Mouse (Mus musculus): ENCODE measurements around the gene Man1c1. TPM values are rescaled to one million over a fixed set of nuclear protein-coding genes. Genes with fewer than 3 reads are reported as not detected.

Man1c1 gene
- total RNA-seq, 2 experiments from 2014 or later, result 21.6 to 23.8 TPM

DNA sequence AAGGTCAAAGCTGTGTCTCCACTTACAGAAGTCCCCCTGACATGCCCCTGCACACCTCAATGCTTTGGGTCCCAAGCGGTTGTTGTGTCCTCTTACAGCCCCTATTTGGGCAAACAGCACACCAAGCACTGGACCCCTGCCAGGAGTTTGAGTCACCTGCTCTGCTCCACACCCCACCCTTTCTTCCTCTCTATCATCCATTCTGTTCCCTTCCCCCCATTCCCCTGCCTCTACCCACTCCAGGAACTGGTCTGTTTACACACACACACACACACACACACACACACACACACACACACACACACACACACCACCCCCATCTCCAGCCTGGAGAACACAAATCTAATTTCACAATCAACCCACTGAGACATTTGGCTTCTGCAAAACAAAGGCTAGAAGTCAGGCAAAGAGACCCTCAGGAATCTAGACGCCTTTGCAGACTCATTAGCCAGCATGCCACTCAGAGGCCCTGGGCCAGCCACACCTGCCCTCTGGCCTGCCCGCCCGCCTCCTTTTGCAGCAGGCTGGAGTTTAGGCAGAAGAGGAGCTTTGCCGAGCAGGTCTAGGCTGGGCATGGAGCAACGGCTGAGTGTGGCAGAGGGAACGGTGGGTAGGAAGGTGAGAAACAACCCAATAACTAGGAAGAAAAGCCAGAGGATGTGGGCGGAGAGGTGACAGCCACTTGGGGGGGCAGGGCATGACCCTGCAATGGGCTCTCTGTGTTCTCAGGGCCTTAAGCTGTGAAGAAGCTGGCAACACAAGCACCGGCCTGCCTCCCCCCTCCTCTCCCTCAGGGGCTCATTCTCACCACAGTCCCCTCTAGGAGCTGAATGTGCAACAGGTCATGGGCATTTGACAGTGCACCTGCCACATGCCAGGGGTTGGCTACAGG lies 157.0 kb downstream of the Man1c1 start:
- no peak for DNase-seq

DNA sequence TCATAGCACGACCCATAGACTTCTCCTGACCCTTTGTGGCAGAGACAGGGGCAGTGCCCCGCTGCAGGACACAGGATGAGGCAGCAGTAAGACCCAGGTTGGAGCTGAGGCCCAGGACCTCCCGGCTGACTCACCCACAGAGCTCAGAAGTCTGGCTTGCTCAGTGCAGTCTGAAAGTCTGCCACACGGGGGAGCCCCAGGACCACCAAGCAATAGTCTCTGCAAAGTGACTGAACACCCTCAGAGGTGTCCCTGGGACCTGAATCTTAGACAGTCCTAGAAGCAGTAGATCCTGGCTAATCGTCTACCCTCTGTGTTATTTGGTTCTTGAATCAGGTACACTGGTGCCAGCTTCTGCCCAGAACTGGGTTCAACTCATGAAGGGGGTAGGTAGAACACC lies 160.8 kb downstream of the Man1c1 start:
- DNase-seq, result peak; percentile 90 to 93

DNA sequence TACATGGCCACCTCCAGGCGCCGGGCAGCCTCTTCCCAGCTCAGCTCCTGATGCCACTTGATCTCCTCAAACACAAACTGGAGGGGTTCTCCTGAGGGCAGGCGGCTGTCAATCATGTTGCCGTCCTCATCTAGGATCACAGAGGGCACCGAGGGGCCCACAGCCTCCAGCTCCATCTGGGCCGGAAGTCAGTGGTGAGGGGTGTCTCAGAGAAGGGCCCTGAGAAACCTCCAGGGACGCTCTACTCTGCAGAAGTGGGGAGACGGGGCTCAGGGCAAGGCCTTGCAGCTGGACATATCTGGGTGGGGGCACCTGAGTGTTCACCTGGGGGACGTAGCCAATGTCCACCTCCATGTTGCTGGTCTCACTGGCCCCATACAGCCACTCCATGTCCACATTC lies 161.4 kb downstream of the Man1c1 start:
- no peak for DNase-seq

DNA sequence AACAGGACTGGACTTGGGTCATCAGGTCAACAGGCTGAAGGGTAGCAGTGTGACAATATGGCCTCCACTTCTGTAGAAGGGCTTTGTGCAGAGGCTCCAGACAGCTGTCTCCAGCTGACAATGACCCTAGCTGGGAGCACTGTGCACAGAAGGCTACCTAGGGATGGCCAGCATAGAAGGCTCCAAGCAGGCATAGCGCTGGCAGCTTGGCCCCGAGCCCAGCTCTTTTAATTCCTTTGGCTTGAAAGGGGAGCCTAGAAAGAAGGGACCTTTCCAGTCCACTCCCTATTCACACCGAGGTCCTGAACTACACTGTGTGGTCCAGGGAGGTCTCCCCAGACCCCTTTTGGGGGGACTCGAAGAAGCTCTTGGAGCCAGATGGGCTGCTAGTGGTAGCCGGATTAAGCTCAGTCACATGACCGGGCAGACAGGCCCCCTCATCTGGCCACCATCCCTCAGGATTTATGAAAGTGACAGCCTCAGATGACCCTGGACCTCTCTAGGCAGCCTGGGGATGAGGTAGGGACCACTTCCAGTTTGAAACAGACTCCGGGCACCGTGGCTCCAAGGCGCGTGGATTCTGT lies 165.0 kb downstream of the Man1c1 start:
- DNase-seq, result no peak

DNA sequence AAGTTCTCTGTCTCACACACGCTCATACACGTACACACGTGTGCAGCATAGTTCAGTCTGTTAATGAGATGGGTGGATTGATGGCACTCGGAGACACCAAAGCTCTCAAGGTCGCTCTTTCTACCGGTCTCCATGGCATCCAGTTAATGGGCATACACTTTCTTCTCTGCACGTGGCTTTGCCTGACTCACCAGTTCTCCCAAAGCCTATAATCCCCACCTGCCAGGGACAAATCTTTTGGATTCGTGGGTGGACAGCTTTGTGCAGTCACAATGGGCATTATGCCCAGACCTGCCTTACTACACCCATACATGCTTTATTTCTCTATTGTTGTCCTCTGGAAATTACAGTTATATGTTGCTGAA lies 168.3 kb downstream of the Man1c1 start:
- peak in 1 of 2 experiments; percentile 33 for DNase-seq

DNA sequence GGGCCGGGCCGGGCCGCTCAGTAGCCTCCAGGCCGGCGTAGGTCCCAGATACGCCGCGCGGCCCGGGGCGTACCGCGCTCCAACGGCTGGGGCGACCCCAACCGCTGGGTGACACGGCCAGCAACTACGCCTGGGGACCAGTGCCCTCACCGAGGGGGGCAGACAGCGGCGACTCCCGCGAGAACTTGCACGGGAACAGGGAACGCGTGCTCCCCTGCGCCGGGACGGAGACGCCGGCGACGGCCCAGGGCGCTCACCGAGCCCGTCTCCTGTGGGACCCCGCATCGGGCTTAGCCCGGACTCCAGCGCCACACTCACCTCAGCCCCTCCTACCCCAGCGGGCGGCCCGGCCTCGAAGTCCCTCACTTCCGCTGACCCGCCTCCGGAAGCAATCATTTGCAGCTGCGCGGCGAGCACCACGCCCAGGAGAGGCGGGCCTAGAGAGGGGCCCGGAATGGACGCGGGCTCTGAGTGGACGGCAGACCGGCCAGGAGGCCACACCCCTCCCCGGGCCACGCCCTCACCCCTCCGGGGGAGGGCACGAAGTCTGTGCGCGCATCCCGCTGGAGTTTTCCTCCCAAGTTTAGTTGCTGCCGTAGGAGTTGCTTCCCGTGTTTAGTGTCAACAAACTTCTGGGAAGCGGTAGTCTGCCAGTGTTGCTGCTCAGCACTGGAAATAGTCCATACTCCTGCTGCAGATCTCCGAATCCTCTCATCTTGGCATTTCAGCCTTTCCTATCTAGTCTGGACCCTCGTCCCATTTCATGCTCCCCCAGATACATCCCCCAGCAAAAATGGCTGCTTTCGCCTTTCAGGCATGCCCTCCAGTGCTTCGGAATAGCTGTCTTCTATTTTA lies 168.9 kb downstream of the Man1c1 start, which contains the start of gene Mtfr1l:
Mtfr1l (minus strand) TSS at position 456 of the 855 bp plus-strand sequence.
- peak; percentile 97 for DNase-seq

DNA sequence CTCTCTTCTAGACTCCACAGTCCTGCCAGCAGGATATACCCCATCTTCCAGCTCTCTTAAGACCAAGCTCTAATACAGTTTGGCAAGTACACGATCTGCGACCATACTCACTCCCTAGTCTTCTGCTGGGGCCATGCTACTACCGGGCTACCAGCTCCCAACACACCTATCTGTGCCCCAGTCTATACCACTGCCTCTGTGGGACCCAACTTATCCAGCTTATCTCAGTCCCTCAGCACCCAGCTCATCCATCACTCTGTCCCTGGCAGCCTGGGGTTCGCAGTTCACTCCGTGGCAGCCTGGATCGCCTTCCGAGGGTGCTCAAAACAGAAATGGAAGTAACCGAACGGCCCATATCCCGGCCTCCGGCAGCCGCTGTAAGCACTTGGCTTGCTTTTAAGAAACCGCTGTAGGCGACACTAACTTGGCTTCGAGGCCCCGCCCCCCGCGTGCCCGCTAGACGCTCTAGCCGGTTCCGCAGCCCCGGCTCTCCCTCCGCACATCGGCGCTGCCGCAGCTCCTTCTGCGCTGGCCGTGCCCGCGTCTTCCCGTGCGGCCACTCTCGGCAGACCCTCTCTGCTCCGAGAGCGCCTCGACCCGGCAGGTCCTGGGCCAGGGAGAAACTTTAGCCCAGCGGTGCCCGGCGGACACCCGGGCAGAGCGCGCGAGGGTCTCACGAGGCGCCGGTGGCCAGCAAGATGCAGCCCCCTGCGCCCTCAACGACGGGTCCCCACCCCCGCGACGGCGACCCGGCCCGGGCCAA lies 169.8 kb downstream of the Man1c1 start:
- peak in 1 of 2 experiments; percentile 56 for DNase-seq

DNA sequence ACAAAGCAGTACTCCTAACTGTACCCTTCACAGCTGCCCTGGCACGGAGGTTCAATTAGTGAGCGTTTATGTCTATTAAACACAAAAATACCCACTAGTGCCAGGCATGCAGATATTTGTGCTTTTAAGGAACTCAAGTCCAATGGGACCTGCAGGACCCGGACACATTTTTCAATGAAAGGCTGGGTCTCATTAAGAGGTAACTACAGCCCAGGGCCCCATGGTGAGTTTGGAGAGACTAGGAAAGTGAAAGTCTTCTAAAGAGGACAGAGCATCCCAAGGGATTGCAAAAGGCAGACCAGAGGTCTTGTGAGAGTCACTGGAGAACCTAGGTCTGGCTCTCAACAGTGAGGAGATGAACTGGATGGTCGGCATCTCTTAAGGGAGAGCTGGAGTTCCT lies 170.7 kb downstream of the Man1c1 start:
- DNase-seq, result no peak

DNA sequence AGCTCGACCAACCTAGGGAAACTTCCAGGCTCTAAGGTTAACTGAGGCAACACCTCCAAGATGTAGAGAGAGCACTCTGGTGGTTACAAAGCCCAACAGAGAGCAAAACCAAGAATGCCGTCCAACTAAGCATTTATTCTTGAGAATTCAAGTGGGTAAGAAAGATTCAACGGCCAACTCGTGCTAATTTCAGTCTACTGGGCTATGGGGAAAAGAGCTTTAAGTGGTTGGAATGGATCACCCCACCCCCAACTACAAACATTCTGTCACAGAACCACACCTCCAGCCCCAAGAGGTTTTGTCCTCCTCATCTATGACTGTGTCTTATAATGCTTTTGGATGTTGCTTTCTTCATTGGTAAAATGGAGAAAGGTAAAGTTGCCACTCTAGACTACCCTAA lies 171.2 kb downstream of the Man1c1 start:
- no peak for DNase-seq

DNA sequence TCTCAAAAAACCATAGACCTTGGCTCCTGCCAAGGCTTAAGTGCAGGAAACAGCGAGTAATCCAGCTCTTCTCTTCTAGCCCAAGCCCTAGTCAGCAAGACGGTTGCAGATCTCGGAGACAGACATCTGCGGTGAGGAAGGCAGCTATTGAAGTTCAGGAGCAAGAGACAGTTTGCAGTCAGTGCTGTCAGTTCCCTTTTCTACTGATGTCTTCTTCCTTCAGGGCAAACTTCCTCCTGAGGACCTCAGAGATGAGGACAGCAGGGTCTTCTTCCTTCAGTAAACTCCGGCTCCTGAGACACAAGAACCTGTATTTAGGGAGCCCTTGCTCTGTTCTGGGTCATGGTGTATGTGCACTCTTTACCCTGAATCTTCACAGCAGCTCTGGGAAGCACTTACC lies 177.9 kb downstream of the Man1c1 start:
- DNase-seq, result no peak

DNA sequence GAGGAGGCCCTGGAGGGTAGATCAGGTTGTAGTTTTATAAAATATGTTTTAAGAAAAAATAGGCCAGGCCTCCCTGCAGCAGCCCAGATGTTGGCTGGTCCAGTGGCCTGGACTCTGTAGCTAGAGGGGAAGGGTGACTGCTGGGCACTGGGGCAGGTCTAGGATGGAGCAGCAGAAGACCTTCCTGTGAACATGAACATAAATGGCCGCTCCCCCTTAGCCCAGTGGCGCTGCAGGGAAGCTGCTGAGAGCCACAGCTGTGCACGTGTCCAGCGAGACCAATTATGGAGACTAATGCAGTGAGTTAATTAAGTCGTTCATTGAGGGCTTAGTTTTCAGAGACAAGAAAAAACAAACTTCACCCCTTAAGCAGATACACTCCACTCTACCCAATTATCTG lies 178.3 kb downstream of the Man1c1 start:
- no peak for DNase-seq

DNA sequence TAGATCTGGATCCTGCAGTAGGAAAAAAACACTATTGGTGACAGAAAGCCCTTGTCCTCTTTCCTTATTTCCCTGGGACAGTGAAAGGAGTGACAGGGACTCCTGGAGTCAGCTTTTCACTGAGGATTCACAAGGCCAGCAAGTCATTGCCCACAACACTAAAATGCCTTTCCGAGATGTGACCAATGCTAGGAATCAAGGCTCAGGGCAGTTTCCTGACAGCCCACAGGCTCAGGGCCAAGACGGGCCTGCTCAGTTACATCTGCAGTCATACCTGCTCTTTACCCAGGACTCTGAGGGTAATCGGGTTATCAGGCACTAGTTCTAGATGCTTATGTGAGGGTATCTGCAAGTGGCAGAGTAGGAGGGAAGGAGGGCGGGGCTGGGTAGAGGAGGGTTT lies 180.6 kb downstream of the Man1c1 start:
- no peak for DNase-seq

DNA sequence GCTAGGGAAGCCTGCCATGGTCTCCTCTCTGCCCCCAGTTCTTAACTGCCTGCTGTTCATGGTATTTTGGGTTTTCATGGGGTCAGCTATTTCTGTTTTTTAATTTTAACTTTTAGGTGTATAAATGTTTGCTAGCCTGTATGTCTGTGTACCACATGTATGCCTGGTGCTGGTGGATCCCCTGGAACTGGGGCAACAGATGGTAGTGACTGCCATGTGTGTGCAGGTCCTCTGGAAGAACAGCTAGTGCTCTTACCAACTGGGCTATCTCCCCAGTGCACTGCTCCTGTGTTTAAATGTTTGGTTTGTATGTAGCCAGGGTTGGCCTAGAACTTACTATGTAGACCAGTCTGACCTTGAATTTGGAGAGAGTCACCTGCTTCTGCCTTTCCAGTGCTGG lies 184.8 kb downstream of the Man1c1 start:
- peak in 1 of 2 experiments; percentile 44 for DNase-seq

DNA sequence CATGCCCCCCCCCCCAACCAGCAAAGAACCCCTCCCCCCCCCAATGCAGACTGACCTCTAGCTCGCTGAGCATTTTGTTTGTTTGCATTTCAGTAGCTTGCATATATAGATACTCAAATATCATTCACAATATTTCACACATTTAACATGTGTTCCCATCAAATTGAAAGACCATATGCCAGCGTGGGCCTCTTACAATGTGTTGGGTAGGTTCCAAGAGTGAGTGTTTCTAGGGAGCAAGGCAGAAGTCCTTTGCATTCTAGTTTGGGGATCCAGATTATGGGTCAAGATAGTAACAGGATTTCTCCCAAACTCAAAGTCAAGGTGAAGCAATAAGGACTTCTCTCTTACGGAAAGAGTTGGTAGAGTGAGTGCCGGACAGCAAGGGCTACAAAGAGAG lies 185.5 kb downstream of the Man1c1 start:
- no peak for DNase-seq

DNA sequence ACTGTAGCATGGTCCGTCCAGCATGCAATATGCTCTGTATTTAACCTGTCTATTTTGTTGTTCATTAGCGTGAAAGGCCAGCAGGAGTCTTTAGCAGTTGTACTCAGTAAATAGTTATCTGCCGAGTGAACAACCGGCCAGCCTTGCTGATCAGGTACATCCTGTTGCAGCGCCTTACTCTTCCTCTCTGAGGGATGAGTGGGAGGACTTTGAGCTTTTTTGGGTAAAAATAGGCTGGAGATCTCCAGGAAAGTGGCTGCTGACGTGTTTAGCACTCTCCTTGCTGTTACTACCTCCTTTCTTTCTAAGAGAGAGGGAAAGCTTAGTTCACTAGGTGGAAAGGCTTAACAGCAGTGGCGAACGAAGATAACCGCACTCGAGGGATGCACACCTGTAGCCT lies 186.4 kb downstream of the Man1c1 start:
- no peak for DNase-seq

DNA sequence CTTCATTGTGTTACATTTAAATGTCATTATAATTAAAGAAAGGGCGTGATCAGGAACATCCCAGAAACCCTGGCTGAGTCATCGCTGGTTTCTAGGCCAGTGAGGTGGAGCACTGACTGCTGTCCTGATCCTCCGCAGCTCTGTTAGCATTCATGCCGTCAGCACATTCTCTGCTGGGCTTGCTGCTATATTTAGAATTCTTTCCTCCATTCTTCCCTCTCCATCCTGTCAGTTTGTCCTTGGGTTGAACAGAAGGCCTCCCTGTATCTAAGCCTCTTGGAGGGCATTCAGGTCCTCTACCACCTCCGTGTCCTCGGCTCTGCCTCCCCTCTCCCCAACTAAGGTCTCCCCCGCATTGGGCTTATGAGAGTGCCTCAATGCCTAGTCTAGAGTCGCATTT lies 187.1 kb downstream of the Man1c1 start:
- no peak for DNase-seq

DNA sequence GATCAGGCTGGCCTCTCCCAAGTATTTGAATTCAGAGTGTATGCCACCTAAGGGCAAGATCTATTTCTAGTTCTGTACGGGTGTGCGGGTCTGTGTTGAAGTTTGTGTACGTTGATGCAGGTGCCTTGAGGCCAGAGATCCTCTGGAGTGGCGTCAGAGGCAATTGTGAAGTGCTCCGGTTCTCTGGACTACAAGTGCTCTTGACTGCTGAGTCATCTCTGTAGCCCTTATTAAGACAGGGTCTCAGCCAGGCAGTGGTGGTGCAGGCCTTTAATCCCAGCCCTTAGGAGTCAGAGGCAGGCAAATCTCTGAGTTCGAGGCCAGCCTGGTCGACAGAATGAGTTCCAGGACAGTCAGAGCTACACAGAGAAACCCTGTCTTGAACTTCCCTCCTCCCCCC lies 188.5 kb downstream of the Man1c1 start:
- no peak for DNase-seq

DNA sequence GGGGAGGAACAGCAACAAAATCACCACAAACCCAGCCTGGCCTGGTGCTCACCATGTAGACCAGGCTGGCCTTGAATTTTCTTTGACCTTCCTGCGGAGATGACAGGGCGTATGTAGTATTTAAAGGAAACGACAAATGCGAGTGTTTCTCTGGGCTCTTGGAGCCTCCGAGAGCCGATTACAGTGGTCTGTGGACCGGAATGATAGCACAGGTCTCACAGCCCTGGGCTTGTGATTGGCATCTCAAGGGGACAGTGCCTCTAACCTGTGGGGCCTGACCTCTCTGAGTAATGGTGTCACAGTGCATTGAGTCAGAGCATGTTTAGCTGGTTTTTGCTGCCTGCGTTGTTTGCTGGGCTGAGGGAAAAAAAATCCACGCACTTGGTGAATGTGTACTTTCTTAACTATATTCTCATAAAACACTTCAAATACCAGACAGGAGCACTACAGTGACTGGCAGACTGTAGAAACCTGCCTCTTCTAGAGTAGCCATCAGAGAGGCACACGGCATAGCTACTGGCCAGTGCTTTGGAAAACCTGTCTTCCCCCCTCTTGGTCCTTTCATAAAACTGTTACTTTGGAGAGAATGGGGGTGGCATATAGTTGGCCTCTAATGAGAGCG lies 189.7 kb downstream of the Man1c1 start:
- no peak for DNase-seq

DNA sequence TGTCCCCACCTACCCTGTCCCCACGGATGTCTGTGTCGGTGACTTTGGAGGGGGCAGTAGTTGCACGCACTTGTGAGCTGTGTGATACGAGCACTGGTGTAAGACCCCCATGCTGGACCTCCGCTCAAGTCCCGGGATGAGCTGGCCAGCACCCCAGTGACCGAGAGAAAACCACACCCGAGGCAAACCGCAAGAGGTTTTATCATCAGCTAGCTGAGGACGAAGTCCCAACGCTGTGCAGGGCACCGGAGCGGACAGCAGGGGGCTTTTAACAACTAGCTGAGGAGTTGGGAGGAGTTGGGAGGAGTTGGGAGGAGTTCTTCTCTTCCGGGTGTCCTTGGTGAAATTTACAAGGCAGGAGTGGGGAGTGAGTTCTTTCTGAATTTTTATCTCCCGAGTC lies 191.3 kb downstream of the Man1c1 start:
- no peak for DNase-seq

DNA sequence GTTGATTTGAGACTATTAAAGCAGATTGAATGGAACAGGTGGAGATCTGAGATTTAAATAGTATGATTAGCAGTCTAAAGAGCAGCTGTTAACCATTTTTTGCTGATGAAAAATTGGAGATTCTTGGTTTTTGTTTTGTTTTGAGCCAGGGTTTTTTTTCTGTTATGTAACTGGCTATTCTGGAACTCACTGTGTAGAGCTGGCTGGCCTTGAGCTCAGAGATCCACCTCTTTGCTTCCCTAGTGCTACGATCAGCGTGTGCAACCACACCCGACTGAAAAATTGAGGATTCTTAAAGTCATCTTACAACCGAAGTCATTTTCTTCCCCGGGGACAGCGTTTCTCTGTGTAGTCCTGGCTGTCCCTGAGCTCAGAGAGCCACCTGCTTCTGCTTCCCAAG lies 192.4 kb downstream of the Man1c1 start:
- DNase-seq, result no peak
